Mouse (Mus musculus): ENCODE measurements around the gene Gm17079. TPM values are rescaled to one million over a fixed set of nuclear protein-coding genes. Genes with fewer than 3 reads are reported as not detected.
"Not testable (repeated sequence)": the region's sequence is repeated elsewhere in the genome, so short reads cannot be mapped to it uniquely, and the experiment has no call there.

Gene Gm17079
- polyA plus RNA-seq (2012) = not detected in 2 replicates

- H3K27me3 ChIP-seq (ENCODE audit: control insufficient read depth); H3K4me1 ChIP-seq (ENCODE audit: control insufficient read depth); H3K4me3 ChIP-seq (replicated peaks); H3K9me3 ChIP-seq (ENCODE audit: control insufficient read depth, low read length); H3K36me3 ChIP-seq (ENCODE audit: control insufficient read depth): not testable (repeated sequence)
Measured at GRCm38 (mm10) chr14:51695368-51695767, at the start of gene Gm17079. Gene Gm17079 (minus strand): TSS chr14:51695468.

- no peaks in the 10 kb centered on the region for H3K4me1 ChIP-seq (ENCODE audit: control insufficient read depth)
- H3K4me3 ChIP-seq (replicated peaks) = no peak overlapping the region
- TF ChIP-seq GATA1 (IDR thresholded peaks at IDR 0.05; ENCODE audit: low read length) (no peak), TAL1 (IDR thresholded peaks at IDR 0.05; ENCODE audit: low read length) (no peak)
- no peaks in the 10 kb centered on the region for H3K9me3 ChIP-seq (ENCODE audit: control insufficient read depth, low read length)
- H3K27me3 ChIP-seq (ENCODE audit: control insufficient read depth) = peaks cover 24% of the 10 kb centered on the region
- H3K36me3 ChIP-seq (ENCODE audit: control insufficient read depth) = no peaks in the 10 kb centered on the region
Measured at GRCm38 (mm10) chr14:51740347-51741170, 45.3 kb upstream of the Gm17079 start.

GRCm38 (mm10) chr14:51739150-51739993 lies 44.1 kb upstream of the Gm17079 start:
- peaks cover 24% of the 10 kb centered on the region for H3K27me3 ChIP-seq (ENCODE audit: control insufficient read depth)

GRCm38 (mm10) chr14:51738411-51739149 lies 43.3 kb upstream of the Gm17079 start:
- H3K4me3 ChIP-seq (replicated peaks) = no peak overlapping the region
- no peak for TF ChIP-seq TAL1 (IDR thresholded peaks at IDR 0.05; ENCODE audit: low read length)
- no peak for TF ChIP-seq GATA1 (IDR thresholded peaks at IDR 0.05; ENCODE audit: low read length)
- no peaks in the 10 kb centered on the region for H3K36me3 ChIP-seq (ENCODE audit: control insufficient read depth)
- peaks cover 24% of the 10 kb centered on the region for H3K27me3 ChIP-seq (ENCODE audit: control insufficient read depth)
- no peaks in the 10 kb centered on the region for H3K4me1 ChIP-seq (ENCODE audit: control insufficient read depth)
- no peaks in the 10 kb centered on the region for H3K9me3 ChIP-seq (ENCODE audit: control insufficient read depth, low read length)

More at GRCm38 (mm10) chr14:51739150-51739993, 44.1 kb upstream of the Gm17079 start:
- Histone ChIP-seq H3K4me1 (ENCODE audit: control insufficient read depth) (no peaks in the 10 kb centered on the region), H3K4me3 (replicated peaks) (no peak overlapping the region), H3K36me3 (ENCODE audit: control insufficient read depth) (no peaks in the 10 kb centered on the region), H3K9me3 (ENCODE audit: control insufficient read depth, low read length) (no peaks in the 10 kb centered on the region)
- TF ChIP-seq GATA1 (IDR thresholded peaks at IDR 0.05; ENCODE audit: low read length) (no peak), TAL1 (IDR thresholded peaks at IDR 0.05; ENCODE audit: low read length) (no peak)

GRCm38 (mm10) chr14:51737967-51738366 lies 42.7 kb upstream of the Gm17079 start:
- Histone ChIP-seq H3K9me3 (ENCODE audit: control insufficient read depth, low read length) (no peaks in the 10 kb centered on the region), H3K27me3 (ENCODE audit: control insufficient read depth) (peaks cover 24% of the 10 kb centered on the region), H3K36me3 (ENCODE audit: control insufficient read depth) (no peaks in the 10 kb centered on the region), H3K4me1 (ENCODE audit: control insufficient read depth) (no peaks in the 10 kb centered on the region), H3K4me3 (replicated peaks) (no peak overlapping the region)
- TF ChIP-seq TAL1 (IDR thresholded peaks at IDR 0.05; ENCODE audit: low read length) (no peak), GATA1 (IDR thresholded peaks at IDR 0.05; ENCODE audit: low read length) (no peak)

GRCm38 (mm10) chr14:51717083-51717482 lies 21.8 kb upstream of the Gm17079 start, which contains the start of gene Gm5800:
Gene Gm5800 (minus strand): TSS chr14:51717183.
- Histone ChIP-seq H3K9me3 (ENCODE audit: control insufficient read depth, low read length) (no peaks in the 10 kb centered on the region), H3K4me3 (replicated peaks) (no peak within 1 kb of the TSS), H3K36me3 (ENCODE audit: control insufficient read depth) (no peaks in the 10 kb centered on the region), H3K27me3 (ENCODE audit: control insufficient read depth) (no peaks in the 10 kb centered on the region), H3K4me1 (ENCODE audit: control insufficient read depth) (no peaks in the 10 kb centered on the region)
- TF ChIP-seq TAL1 (IDR thresholded peaks at IDR 0.05; ENCODE audit: low read length) (no peak), GATA1 (IDR thresholded peaks at IDR 0.05; ENCODE audit: low read length) (no peak)

GRCm38 (mm10) chr14:51677269-51677668 lies 18.0 kb downstream of the Gm17079 start:
- Histone ChIP-seq H3K9me3 (ENCODE audit: control insufficient read depth, low read length) (no peaks in the 10 kb centered on the region), H3K4me1 (ENCODE audit: control insufficient read depth) (no peaks in the 10 kb centered on the region), H3K4me3 (replicated peaks) (no peak overlapping the region), H3K36me3 (ENCODE audit: control insufficient read depth) (no peaks in the 10 kb centered on the region), H3K27me3 (ENCODE audit: control insufficient read depth) (no peaks in the 10 kb centered on the region)
- TF ChIP-seq TAL1 (IDR thresholded peaks at IDR 0.05; ENCODE audit: low read length) (no peak), GATA1 (IDR thresholded peaks at IDR 0.05; ENCODE audit: low read length) (no peak)

Other genes starting within 250 kb of the Gm17079 start
- gene Vmn2r89, start 243.6 kb downstream of the Gm17079 start, polyA plus RNA-seq (2012) = not detected in 2 replicates
- not detected in 2 replicates for gene Gm5622, start 142.7 kb downstream of the Gm17079 start, polyA plus RNA-seq (2012)
- not detected in 2 replicates for gene Gm17175, start 121.4 kb downstream of the Gm17079 start, polyA plus RNA-seq (2012)
- gene Gm17174, start 103.3 kb downstream of the Gm17079 start, polyA plus RNA-seq (2012) = not detected in 2 replicates
- gene Gm17078, start 84.2 kb downstream of the Gm17079 start, polyA plus RNA-seq (2012) = not detected in 2 replicates
- gene Gm4181, start 59.8 kb downstream of the Gm17079 start, polyA plus RNA-seq (2012) = not detected in 2 replicates
- gene Gm5800, start 21.7 kb upstream of the Gm17079 start, polyA plus RNA-seq (2012) = not detected in 2 replicates
- gene Ang4, start 78.1 kb upstream of the Gm17079 start, polyA plus RNA-seq (2012) = not detected in 2 replicates
- gene AY358078, start 104.6 kb upstream of the Gm17079 start, polyA plus RNA-seq (2012) = not detected in 2 replicates
- not detected in 2 replicates for gene Ear6, start 158.2 kb upstream of the Gm17079 start, polyA plus RNA-seq (2012)
- 0.31 and 0.62 TPM in 2 replicates for gene Mettl17, start 189.4 kb upstream of the Gm17079 start, polyA plus RNA-seq (2012)
- not detected in 2 replicates for gene Slc39a2, start 197.4 kb upstream of the Gm17079 start, polyA plus RNA-seq (2012)
- gene Ndrg2, start 218.7 kb upstream of the Gm17079 start, polyA plus RNA-seq (2012) = 0.11 TPM in 1 of 2 replicates, not detected in the other
- not detected in 2 replicates for gene Tppp2, start 223.0 kb upstream of the Gm17079 start, polyA plus RNA-seq (2012)
- not detected in 2 replicates for gene Rnase13, start 227.3 kb upstream of the Gm17079 start, polyA plus RNA-seq (2012)